Mouse (Mus musculus): ENCODE data around the gene Lmo2. TPM values are rescaled to one million over a fixed set of nuclear protein-coding genes. Genes with fewer than 3 reads are reported as not detected.
"Not testable (repeated sequence)": the region's sequence is repeated elsewhere in the genome, so short reads cannot be mapped to it uniquely, and the experiment has no call there.

Lmo2 gene
- total RNA-seq, 2 experiments from 2014 or later: 19.0 to 21.9 TPM

DNA sequence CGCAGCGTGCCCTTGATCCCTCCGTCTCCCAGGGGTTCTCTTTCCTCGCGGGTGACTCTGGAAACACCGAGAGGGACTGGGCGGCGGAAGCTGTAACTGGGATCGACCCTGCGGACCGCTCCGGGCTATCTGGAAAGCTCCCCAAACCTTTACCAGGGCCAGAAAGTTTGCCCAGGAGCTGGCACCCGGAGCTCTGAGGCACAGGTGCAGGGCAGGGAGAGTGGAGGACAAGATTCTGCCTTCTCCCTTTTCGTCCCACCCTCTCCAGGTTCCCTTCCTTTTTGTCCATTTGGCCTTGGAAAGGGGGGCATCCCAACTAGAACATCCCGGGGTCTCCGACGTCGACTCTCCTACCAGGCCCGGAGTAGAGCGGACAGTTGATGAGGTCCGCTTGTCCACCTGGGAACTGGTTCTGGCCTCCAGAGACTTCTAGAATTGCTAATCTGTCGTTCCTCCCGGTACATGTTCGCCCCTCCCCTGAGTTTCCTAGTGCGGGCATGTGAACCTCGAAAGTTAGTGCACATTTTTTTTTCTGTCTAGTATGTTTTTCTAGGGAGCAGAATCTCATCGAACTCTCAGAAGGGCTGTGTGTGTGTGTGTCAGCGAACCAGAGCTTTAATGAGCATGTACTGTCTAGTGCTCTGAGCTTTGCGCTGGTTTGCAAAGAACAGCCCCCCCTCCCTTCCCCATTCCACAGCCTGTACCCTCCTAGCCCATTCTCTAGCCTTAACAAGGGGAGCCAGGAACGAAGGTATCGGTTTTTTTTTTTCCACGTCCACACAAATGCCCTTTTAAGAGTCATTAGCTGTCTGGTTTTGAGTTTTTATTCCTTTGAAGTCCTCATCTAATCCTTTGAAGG is 13.2 kb downstream of the Lmo2 start:
- intact Hi-C loops (cut with DNase I): no loop called here

DNA sequence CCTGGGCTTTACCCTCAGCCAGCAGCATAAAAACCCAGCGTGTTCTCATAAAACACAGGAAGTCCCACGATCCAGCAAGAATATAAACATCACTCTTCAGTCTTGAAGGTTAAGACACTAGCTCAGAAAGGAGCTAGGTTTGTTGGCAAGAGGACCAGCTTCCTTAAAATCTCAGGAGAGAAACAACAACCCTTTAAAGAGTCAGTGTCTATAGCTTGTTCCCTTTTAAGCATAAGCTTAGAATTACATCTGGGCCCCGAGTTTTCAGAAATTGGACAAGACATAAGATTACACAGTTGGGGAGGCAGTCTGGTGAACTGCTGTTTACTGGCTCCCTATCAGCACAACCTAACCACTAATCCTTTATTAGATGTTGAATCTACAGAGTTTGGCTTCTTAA is 14.1 kb downstream of the Lmo2 start:
- no peak for DNase-seq (ENCODE audit: low spot score in 2 of 2)
- intact Hi-C loops (cut with DNase I): no loop called here

More for the DNA sequence above, 13.2 kb downstream of the Lmo2 start:
- DNase-seq (ENCODE audit: low spot score in 2 of 2): no peak

DNA sequence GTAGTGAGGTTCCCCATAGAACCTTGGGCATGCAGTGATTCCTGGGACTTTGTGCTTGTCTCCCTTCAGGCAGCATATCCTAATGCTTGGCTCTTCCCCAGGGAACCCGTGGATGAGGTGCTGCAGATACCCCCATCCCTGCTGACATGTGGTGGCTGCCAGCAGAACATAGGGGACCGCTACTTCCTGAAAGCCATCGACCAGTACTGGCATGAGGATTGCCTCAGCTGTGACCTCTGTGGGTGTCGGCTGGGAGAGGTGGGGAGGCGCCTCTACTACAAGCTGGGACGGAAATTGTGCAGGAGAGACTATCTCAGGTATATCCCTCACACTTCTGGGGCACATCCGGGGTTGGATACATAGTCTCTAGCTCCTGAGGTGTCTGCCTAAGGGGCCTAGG is 18.1 kb downstream of the Lmo2 start:
- no peak for DNase-seq (ENCODE audit: low spot score in 2 of 2)

DNA sequence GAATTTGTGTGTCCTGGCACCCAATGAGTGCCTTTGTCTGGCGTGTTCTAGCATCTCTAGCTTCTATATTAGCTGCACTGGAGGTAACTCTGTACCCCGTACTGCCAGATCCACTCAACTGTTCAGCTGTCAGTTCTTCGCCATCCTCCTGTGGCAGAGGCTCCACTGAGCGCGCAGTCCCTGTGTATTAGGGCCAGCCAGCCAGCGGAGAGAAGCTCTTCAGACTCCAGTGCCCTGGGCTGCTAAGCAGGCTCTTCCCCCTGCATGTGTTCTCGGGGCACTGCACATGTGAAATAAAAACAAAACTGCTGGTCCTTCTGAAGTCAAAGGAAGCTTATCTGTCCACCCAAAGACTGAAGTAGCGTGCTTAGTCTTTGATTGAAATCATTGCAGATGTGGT is 19.4 kb downstream of the Lmo2 start:
- intact Hi-C loops (cut with DNase I): no loop called here
- DNase-seq (ENCODE audit: low spot score in 2 of 2): no peak

More for the DNA sequence above, 18.1 kb downstream of the Lmo2 start:
- intact Hi-C loops (cut with DNase I): no loop called here

DNA sequence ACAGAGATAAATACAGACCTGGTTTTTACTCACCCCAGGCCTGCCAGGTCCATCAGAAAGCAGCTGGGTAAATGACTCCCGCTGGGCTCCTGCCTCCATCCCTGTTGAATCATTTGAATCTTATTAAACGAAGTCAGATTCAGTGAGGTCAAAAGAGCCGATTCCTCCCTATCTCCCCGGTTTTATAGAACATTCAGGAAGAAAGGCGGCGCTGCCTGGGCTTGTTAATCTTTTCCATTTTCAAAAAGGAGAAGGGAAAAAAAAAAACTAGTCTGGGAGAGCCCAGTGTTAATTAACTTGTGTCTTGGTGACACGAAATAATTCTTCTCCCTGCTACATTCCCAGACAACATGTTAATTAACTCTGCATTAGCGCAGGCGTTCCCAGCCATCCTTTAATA is 19.9 kb downstream of the Lmo2 start:
- intact Hi-C loops (cut with DNase I): no loop called here
- DNase-seq (ENCODE audit: low spot score in 2 of 2): no peak

DNA sequence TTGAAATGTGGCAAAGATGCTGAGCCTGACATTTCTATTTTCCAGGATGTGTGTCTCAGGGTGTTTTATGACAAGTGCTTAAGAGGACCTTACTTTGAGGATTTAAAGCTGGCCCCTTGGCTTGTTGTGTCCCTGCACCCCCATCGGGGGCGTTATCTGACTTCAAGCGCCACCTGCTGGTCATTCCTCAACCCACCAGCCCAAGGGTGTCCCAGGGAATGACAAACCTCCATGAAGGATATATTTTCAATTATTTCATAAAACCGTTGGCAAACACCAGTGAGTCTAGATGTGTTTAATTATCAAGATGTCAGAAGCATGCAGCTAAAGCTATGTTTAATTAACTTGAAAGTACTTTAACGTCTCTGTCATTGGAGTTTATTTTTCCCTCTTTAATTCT is 24.5 kb downstream of the Lmo2 start:
- intact Hi-C loops (cut with DNase I): loop anchor here (1.0 kb wide), 1 partner anchor 110 kb away; no protein-coding TSS in a partner anchor
- peak; percentile 58 to 77 for DNase-seq (ENCODE audit: low spot score in 2 of 2)

DNA sequence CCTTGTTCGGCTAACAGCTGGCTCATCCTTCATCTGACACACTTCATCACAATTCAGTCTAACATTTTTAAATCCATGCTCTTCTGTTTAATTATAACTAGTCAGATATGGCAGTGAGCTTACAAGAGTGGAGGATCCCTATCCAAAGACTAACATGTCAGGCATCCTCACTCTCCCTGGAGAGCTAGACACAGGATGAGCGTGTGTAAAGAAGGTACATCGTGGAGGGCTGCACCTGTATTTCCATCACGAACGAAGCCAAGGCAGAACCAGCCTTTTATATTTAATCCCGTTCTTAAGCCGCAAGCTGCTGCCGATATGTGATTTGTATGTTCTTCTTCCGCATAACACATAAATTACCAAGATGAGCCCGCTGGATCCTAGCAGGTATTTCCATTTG is 25.4 kb downstream of the Lmo2 start:
- intact Hi-C loops (cut with DNase I): no loop called here
- DNase-seq (ENCODE audit: low spot score in 2 of 2): no peak

DNA sequence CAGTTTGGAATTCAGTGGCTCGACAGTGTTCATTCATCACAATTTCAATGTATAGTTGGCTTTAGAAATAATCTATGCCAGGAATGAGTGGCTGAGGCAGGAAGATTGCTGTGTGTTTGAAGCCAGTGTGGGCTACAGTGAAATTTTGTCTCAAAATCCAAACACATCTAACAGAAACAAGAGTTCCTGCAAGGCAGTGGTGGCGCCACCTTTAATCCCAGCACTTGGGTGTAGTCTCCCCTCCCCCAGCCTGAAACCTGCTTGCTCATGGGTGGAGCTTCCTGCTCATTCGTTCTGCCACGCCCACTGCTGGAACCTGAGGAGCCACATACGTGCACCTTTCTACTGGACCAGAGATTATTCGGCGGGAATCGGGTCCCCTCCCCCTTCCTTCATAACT is 29.8 kb downstream of the Lmo2 start:
- intact Hi-C loops (cut with DNase I); DNase-seq (ENCODE audit: low spot score in 2 of 2): not testable (repeated sequence)

DNA sequence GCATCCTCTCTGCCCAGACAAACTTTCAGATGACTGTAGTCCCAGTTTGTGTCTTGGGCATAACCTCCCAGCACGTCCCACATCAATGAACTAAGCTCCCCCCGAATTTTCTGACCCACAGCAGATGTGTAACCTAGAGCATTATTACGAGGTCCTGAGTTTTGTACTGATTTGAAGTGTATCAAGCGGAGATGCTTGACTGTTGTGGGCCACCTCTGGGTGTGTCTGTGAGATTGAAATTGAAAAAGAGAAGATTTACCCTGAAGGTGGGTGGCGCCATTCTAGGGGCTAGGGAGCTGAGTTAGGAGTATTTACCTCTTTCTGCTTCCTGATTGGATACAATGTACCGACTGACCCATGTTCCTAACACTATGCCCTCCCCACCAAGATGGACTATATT is 31.9 kb downstream of the Lmo2 start:
- DNase-seq (ENCODE audit: low spot score in 2 of 2): no peak
- intact Hi-C loops (cut with DNase I): loop anchor here (10.0 kb wide), 1 partner anchor 195 kb away; the partner anchor contains the start of gene Caprin1

DNA sequence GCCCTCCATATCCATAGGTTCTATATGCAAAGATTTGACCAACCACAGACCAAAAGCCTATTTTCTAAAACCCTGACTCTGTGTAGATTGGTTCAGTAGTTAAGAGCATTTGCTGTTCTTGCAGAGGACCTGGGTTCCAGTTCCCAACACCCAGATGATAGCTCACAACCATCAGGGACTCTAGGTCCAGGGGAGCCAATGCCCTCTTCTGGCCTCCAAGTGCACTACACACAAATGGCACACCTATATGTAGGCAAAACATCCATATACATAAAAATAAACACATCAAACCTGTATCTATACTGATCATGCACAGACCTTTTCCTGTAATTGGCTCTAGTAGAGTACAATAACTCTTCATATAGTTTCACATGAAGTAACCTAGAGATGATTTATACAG is 33.5 kb downstream of the Lmo2 start:
- intact Hi-C loops (cut with DNase I): loop anchor here (10.0 kb wide), 1 partner anchor 197 kb away; the partner anchor contains the start of gene Caprin1
- DNase-seq (ENCODE audit: low spot score in 2 of 2): no peak

DNA sequence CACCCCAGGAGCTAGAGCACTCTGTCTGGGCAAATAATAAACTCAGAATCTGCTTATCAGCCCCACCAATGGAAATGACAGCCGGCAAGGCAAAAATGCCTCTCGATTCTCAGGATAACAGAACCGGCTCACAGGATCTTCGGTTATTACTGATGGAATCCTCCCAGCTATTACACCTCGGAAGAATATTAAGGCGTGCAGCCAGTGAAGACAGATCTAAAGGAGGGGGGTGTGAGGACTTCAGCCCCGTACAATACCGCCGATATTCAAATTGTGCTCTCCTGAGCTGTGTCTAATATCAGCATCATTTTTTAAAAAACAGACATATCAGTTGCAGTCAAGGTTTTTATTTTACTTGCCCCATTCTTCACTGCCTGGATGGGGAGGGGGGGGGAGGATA is 34.4 kb downstream of the Lmo2 start:
- intact Hi-C loops (cut with DNase I): loop anchor here (10.0 kb wide), 1 partner anchor 197 kb away; the partner anchor contains the start of gene Caprin1
- no peak for DNase-seq (ENCODE audit: low spot score in 2 of 2)

DNA sequence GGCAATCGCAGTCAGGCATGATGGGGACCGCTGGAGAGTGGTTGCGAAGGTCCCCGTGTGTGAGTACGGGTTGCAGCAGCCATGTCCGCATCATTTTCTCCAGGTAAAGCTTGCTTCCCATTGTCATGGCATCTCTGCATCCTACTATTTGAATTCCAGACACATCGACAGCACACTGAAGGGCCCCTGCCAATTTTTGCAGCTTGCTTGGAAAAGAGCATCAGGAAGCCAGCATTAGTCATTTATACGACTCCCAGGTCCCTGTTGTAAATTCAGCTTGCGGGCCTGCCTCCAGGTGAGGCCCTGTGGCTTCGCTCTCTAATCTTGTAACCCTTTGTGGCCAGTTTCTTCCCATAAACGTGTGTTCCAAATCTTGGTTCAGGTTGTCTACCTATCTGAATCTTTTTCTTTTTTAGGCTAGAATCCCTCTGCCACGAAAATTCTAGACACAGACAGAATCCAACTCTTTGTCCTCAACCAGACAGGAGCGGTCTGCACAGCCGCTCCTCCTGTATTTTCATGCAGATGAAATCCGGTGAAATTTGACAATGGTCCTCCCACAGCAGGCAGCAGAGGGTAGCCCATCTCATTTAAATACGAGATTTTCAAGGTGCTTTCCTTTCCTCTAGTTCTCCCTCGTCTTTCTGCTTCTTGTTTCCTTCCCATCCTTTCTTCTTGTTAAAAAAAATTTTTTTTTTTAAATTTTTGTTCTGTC is 35.0 kb downstream of the Lmo2 start:
- DNase-seq (ENCODE audit: low spot score in 2 of 2): no peak
- intact Hi-C loops (cut with DNase I): loop anchor here (10.0 kb wide), 1 partner anchor 198 kb away; the partner anchor contains the start of gene Caprin1

DNA sequence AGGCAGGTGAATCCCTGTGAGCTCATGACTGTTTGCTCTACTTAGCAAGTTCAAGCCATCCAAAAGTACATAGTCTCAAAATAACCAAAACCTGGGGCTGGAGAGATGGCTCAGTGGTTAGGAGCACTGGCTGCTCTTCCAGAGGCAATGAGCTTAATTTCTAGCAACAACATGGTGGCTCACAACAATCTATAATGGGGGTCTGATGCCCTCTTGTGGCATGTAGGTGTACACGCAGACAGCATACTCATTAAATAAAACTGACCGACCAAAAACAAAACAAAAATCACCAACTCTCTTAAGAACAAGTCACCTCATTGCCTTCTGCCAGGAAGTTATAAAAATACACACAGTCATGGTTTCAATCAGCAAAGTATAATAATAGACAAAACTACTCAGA is 43.3 kb downstream of the Lmo2 start:
- peak in 1 of 2 experiments; percentile 28 for DNase-seq (ENCODE audit: low spot score in 2 of 2)
- intact Hi-C loops (cut with DNase I): no loop called here

DNA sequence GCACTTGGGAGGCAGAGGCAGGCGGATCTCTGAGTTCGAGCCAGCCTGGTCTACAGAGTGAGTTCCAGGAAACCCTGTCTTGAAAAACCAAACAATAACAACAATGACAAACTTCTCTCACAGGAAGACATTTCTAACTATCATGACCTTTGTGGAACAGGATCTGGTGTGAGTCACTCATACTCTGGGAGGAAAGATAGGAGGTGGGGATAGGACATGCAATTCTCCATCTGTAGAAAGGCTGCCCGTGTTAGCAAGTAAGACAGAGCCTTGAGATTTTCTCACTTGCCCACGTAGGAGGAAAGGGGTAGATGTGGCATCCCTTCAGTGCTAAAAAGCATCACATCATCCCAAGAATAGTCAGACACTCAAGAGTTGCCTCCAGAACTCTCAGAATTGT is 44.1 kb downstream of the Lmo2 start:
- intact Hi-C loops (cut with DNase I): no loop called here
- no peak for DNase-seq (ENCODE audit: low spot score in 2 of 2)

DNA sequence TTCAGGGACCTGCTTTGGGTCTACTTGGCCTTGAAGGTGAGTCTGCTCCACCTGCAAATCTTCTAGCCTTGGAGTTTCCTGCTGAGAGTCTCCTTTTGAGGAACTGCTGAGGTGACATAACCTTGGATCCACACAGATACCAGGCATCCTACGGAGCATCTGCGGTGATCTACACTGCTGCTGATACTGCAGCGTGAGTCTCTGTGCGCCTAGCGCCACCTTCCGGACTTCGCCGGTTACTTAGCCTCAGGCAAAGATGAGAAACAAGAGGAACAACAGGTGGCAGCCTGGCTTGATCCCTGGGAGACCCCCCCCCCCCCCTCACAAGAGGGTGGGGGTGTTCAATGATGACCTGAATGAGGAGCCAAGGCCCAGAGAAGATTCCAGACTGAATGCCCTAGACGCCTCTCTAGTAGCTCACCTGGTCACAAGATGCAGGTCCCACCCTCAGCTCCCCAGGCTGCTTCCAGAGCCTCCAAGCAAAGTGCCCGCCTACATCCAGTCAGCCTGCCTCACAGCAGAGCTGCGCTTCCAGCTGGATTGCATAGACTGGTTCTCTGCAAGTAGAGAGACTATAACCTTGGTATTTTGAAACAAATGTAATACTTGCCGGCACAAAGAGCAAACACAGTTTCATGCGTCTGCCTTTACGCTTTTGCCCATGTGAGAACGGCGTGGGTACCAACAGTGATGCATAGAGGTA is 45.1 kb downstream of the Lmo2 start:
- peak; percentile 81 to 89 for DNase-seq (ENCODE audit: low spot score in 2 of 2)
- intact Hi-C loops (cut with DNase I): no loop called here

DNA sequence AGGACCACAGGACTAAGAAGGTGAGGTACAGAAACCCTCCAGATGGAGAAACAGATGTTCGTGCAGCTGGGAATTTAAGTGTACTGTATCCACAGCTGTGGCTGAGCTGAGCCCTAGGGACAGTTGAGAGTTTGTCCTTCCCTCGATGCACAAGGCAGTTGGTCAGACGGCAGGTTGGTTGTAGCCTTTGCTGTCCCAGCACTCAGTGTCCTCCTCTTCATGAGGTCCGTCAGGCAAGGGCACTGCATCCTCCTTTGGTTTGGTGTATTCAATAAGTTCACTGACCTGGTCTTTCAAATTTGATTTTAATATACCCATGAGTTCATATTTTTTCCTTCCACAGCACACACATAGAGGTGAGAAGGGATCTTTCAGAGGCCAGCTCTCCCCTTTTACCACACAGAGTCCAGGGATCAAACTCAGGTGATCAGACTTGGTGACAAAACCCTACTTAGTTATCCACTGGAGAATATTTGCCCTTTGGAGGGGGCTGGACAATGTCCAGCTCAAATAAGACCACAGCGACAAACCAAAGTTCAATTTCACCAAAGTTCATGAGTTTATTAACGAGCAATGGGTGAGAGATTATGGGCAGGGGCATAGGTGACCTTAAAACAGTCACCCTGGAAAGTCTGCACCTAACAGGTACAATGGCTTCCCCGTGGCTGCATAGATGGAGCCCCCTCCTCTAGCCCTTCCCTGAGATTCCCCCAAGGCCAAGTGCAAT is 50.2 kb downstream of the Lmo2 start:
- no peak for DNase-seq (ENCODE audit: low spot score in 2 of 2)
- intact Hi-C loops (cut with DNase I): no loop called here

DNA sequence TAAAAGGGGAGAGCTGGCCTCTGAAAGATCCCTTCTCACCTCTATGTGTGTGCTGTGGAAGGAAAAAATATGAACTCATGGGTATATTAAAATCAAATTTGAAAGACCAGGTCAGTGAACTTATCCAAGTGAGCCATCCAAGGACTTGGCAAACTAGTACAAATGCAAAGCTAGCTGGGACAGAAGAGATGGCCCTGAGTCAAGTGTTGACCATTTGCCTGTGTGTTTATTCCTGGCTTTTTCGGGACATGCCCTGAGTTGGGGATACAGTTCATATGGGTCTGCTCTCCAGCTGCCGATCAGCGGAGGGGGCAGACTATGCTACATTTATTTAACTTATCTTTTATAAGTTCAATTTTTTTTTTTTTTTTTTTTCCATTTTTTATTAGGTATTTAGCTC is 51.1 kb downstream of the Lmo2 start:
- intact Hi-C loops (cut with DNase I); DNase-seq (ENCODE audit: low spot score in 2 of 2): not testable (repeated sequence)

DNA sequence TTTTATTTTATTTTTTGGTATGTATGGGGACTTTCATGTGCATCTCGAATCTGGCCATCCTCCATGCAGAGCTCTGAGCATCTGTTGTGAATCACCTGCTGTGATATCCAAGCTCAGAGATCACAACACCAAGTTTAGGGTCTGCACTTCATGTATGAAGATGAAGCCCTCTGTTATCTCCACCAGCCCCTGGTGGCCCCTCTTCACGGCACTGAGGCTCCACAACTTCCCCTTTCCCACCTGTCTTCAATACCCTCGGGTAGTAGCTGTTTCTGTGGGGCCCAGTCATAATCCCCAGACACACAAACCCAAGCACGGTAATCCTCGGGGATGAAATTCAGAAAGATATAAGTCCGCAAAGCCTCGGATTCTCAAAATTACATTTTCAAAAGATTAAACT is 65.3 kb downstream of the Lmo2 start:
- DNase-seq (ENCODE audit: low spot score in 2 of 2): no peak
- intact Hi-C loops (cut with DNase I): no loop called here

DNA sequence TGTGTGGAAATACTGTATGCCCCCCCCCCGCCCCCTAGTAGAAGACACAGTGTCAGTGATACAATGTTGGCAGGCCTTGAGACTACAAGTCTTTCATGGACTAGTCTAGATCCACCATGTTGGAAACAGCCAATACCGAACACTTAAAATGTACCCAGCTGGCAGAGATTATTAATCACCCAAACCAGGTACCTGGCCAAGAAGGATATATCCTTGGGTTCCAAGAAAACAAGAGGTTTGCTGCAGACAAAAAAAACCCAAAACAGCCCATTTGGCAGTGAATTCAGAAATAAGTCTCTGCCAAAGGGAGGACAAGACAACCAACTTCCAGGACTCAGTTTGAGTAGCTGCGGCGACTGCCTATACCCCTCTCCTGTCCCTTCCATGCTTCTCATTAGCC is 66.9 kb downstream of the Lmo2 start:
- intact Hi-C loops (cut with DNase I): no loop called here
- DNase-seq (ENCODE audit: low spot score in 2 of 2): no peak

Measured in left cerebral cortex, postnatal 14 days (tissue).